Mouse (Mus musculus) E14TG2a.4 (cell line): Measurements from ENCODE around the gene Tubb1.

Experiments
- CTCF ChIP-seq: conservative IDR thresholded peaks from 2 replicates; pipeline ENCODE4 v1.5.1; 2014; ENCODE audit warnings: low read length
- POU5F1 ChIP-seq: IDR thresholded peaks from 2 replicates; pipeline ENCODE4 v1.6.1; 2014; ENCODE audit warnings: low read length, borderline replicate concordance

DNA sequence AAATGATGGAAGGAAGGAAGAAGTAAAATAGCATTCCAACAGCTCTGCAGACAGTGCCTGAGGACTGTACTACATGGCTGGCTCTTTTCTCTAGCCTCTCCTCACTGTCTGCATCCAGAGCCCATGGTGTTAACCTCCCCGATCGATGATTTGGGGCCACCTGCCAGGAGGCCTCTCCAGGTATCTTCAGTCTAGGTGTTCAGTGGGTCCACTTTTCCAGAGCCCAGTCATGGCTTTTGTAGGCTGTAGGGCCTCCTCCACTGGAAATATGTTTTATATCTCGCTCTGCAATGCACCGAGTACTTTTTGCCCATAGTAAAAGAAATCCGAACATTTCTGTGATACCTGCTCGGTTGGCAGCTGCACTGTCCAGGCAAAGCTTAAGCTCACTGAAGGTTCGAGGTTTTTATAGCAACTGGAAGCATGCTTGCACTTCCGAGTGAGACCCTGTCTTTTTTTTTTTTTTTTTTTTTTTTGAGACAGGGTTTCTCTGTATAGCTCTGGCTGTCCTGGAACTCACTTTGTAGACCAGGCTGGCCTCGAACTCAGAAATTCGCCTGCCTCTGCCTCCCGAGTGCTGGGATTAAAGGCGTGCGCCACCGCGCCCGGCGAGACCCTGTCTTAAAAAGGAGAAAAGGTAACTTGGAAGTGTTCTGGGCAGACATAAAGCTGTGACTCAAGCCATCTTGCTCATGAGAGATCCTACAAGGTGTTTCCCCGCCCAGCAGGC is 35.3 kb upstream of the Tubb1 start:
- TF ChIP-seq CTCF, result no peak
- TF ChIP-seq POU5F1, result no peak
